Mouse (Mus musculus) myocyte (in vitro differentiated cells): ENCODE results near the gene Tbc1d10c.

Experiments used
- CEBPB ChIP-seq: IDR thresholded peaks from 2 replicates; pipeline ENCODE4 v1.6.1; 2011; ENCODE audit warnings: mild to moderate bottlenecking, moderate library complexity; ENCODE audit not compliant: poor library complexity, insufficient read depth, severe bottlenecking
- E2F4 ChIP-seq: IDR thresholded peaks from one replicate; pipeline ENCODE4 v1.6.1; 2011; ENCODE audit warnings: mild to moderate bottlenecking, control low read depth, moderate library complexity; ENCODE audit not compliant: insufficient read depth
- MAX ChIP-seq: IDR thresholded peaks from one replicate; pipeline ENCODE4 v1.6.1; 2011; ENCODE audit warnings: low read depth, mild to moderate bottlenecking, control low read depth
- MYOD1 ChIP-seq, 3 experiments: IDR thresholded peaks; one replicate each; pipeline ENCODE4 v1.6.1; 2011; ENCODE audit warnings: control low read depth in 2 of 3, low read depth in 2 of 3, mild to moderate bottlenecking in 2 of 3, moderate library complexity in 1 of 3; ENCODE audit not compliant: insufficient read length in 2 of 3, control insufficient read depth in 1 of 3
- MYOG ChIP-seq, 3 experiments: IDR thresholded peaks; one replicate each; pipeline ENCODE4 v1.6.1; 2011; ENCODE audit warnings: control low read depth in 2 of 3, low read depth in 2 of 3, mild to moderate bottlenecking in 2 of 3; ENCODE audit not compliant: insufficient read length in 2 of 3, control insufficient read depth in 1 of 3, insufficient read depth in 1 of 3
- POLR2A ChIP-seq: IDR thresholded peaks from one replicate; pipeline ENCODE4 v1.6.1; 2011; ENCODE audit warnings: low read depth, mild to moderate bottlenecking, control low read depth, moderate library complexity; ENCODE audit not compliant: insufficient read length
- POLR2AphosphoS2 ChIP-seq: IDR thresholded peaks from one replicate; pipeline ENCODE4 v1.6.1; 2011; ENCODE audit warnings: low read depth, control low read depth; ENCODE audit not compliant: insufficient read length
- REST ChIP-seq: IDR thresholded peaks from one replicate; pipeline ENCODE4 v1.6.1; 2011; ENCODE audit warnings: mild to moderate bottlenecking, control low read depth, moderate library complexity; ENCODE audit not compliant: insufficient read depth, insufficient read length
- SRF ChIP-seq: IDR thresholded peaks from one replicate; pipeline ENCODE4 v1.6.1; 2011; ENCODE audit warnings: low read depth; ENCODE audit not compliant: control insufficient read depth, insufficient read length
- TCF12 ChIP-seq: IDR thresholded peaks from one replicate; pipeline ENCODE4 v1.6.1; 2011; ENCODE audit warnings: mild to moderate bottlenecking, control low read depth; ENCODE audit not compliant: poor library complexity, insufficient read depth, severe bottlenecking
- USF1 ChIP-seq: IDR thresholded peaks from one replicate; pipeline ENCODE4 v1.6.1; 2011; ENCODE audit warnings: low read depth, mild to moderate bottlenecking, control low read depth, moderate library complexity

DNA sequence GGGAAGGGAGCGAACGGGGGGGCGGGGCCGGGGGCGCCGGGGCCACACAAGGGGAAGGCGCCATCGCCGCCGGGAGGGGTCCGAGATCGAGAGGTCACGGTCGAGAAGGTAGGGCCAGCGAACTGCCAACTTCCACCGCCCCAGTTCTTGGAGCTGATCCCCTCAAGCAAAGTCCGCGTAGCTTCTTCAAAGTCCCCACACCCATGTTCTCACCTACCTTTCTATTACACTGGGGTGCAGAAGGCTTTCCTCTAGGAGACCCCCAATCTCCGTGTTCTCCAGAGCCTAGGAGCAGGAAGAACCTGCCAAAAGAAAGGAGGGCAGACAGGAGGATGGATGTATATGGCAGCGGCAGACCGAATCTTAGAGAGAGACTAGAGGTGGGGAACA lies 24.4 kb upstream of the Tbc1d10c start:
- no peak for TF ChIP-seq POLR2A
- TF ChIP-seq E2F4 = no peak
- no peak for TF ChIP-seq MAX
- no peak for TF ChIP-seq MYOD1 (IDR thresholded peaks at IDR 0.05; ENCODE audit: control insufficient read depth in 1 of 3, insufficient read length in 2 of 3, low read depth in 2 of 3)
- no peak for TF ChIP-seq MYOG (IDR thresholded peaks at IDR 0.05; ENCODE audit: control insufficient read depth in 1 of 3, insufficient read depth in 1 of 3, insufficient read length in 2 of 3, low read depth in 2 of 3)
- no peak for TF ChIP-seq POLR2AphosphoS2
- no peak for TF ChIP-seq SRF
- no peak for TF ChIP-seq USF1
- no peak for TF ChIP-seq REST
- no peak for TF ChIP-seq TCF12
- no peak for TF ChIP-seq CEBPB
